Mouse (Mus musculus): ENCODE data around the gene Olfml2b.

Gene Olfml2b

DNA sequence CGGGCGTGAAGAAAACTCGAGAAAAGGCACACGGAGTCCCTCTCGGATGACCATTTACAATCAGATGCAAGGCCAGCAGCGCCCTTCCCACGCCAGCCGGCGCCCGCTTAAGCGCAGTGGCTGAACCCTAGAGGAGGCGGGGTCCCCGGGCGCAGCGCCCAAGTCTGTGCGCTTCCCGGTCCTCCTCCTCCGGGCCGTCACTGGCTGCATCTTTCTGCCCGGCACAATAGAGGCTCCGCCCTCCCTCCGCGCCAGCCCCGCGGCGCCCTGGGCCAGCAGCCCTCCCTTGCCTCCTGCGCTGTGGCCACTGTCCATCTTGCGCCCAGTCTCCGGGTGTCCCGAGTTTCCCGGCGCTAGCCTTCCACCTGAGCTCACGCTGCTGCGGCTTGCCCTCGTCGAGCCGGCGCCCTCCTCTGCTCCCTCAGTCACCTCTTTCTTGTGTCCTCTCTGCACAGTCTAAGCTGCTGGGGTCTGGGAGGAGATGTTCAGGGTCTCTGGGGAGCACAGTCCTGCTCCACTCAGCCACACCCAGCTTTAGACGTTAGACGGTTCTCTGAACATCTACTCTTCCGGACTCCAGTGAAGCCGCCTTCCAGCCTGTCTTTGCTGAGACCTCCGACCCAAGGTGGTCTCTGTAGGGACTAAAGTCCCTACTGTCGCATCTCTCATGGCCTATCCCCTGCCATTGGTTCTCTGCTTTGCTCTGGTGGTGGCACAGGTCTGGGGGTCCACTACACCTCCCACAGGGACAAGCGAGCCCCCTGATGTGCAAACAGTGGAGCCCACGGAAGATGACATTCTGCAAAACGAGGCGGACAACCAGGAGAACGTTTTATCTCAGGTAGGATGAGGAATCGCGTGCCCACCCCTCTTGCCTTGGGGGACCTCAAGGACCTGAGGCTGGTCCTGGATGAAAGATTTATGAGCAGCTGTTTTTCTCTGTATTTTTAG lies at the start of gene Olfml2b:
Olfml2b (plus strand) TSS at position 278 of the 951 bp plus-strand sequence.
- peak; percentile 68 for DNase-seq (ENCODE audit: low spot score)

DNA sequence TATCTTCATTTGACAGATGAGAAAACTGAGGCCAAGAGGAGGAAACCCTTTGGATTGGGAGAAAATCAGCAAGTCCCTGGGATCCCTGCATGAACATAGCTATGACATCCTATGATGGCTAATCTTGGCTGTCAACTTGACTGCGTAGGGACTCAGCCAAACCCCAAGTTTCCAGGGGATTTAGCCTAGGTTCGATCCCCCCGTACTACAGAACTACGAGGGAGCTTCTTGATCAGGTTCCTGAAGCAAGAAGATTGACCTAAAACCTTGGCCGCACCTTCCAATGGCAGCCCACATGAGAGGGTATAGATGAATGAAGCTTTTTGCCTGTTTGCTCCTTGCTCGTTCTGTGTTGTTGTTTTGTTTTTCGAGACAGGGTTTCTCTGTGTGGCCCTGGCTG lies 49.8 kb upstream of the Olfml2b start:
- no peak for DNase-seq (ENCODE audit: low spot score)

DNA sequence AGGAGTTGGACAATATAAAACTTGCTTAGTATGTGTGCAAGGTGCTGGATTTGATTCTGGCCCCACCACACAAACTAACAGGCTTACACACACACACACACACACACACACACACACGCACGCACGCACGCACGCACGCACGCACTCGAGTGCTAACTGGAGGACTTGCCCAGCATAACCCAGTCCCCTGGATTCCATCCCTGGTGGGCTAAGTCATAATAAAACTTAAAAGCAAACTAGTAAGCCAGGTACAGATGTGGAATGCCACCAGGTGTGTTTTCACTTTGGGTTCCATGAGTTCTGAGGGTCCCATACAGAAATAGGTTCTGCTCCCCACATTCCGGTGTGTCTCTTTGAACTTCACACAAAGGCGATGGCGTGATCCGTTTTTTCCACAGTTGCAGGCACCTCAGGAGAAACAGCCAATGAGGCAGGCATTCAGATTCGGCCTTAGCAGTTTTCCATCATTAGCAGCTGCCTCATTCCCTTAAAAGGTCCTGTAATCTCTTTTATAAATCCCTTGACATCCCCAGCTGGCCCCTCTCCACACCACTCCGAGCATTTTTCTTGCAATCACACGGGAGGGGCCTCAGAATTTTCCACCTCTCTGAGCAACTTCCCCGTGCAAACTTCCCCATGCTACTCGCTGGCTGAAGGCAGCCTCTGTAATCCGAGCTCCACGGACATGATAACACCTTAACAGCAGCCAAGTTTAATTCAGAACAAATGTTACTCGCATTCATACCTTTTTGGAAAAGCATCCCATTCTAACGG lies 38.9 kb upstream of the Olfml2b start:
- DNase-seq (ENCODE audit: low spot score): no peak

DNA sequence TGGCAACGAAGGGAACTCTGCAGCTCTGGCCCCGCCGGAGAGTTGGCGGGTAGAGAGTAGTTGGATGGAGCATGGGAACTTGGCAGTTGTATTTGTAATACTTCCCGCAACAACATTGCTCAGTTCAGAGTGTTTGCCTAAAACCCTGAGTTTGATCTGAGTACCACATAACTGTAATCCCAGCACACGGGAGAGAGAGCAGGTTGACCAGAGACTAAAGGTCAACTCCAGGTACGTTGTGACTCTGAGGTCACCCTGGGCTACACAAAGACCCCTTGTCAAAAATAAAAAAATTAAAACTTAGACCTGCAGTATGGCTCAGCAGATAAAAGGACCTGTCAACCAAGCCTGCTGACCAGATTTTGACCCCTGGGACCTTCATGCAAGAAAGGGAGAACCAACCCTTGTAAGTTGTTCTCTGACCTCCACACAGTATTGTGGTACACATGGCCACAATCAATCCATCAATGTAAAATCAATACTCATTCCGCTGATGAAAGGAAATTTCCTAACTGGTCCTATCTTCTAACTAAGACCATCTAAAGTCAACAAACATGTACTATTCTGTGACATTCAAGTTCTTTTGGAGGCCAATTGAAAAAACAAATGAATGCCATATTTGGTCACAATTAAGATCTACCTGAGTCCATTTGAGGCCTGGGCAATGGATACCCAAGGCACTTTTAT lies 37.0 kb upstream of the Olfml2b start:
- DNase-seq (ENCODE audit: low spot score): no peak

DNA sequence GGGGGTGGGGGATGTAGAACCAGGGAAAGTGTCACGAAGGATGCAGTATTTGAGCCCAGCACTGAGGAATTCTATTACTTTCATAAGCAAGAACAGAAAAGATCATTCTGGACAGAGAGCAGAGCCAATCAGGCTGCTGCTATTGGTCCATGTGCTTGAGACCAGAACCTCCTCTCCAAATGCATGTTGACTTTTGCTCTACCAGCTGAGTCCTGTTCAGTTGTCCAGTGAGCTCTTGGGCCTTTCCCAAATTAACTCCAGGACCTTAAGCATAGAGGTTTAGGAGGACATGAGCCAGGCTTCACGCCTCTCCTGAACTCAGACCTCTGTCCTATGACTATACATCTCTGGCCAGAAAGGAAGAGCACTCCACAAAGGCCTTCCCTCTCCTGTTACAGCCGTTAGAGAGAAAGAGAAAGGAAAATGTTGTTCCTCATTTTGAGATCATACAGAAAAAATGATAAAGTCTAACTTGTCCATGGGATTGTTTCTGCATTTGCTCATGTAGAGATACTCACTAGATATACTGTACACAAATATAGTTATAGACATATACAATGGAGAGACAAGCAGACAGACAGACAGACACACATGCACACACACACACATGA lies 35.8 kb upstream of the Olfml2b start:
- no peak for DNase-seq (ENCODE audit: low spot score)

DNA sequence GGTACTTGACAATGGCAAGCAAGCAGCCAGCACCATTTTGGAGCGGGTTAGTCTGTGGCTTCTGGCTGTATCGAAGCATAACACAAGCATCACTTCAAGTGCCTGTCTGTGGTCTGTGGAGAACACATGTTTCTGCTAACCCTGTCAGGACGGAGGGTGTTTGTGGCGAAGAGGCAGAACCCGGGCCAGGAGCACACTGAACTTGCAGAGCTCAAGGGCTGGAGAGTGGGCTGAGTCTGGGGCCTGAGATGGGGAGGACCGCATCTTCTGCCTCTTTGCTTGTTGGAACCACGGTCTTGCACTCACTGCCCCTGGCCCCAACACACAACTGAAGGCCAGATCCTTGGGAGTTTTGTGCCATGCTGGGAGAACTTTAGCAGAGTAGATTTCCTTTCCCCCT lies 34.5 kb upstream of the Olfml2b start:
- no peak for DNase-seq (ENCODE audit: low spot score)

DNA sequence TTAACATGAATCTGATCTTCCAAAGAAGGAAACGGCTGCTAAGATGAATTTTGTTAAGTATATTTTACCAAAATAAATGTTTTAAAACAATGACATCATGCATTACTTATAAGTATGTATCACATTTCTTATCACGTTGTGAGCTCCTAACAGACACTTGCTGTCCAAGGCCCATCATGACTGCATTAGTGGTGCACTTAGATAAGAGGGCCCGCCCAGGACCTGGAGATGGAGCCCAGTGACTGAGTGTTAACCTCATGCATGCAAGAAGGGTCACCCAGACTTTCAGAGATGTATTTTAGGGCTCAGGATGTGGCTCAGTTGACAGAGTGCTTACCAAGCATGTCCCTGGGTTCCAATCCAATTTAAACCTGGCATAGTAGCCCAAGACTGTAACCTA lies 34.0 kb upstream of the Olfml2b start:
- no peak for DNase-seq (ENCODE audit: low spot score)

DNA sequence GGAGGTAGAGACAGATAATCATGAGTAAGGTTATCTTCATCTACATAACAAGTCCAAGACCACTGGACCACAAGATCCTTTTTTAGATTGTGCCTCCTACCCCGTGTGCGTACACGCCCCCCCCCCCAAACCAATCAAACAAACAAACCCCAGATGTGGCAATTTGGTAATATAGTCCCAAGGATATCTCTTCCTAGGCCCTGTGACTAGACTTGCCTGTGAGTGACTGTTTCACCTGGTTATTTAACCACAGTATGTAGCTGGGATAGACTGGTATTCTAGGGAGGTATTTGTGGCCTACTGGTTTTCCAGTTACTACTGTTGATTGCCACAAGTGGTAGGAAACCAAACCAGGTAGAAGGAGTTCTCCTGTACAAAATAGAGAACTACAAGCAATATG lies 33.6 kb upstream of the Olfml2b start:
- no peak for DNase-seq (ENCODE audit: low spot score)

DNA sequence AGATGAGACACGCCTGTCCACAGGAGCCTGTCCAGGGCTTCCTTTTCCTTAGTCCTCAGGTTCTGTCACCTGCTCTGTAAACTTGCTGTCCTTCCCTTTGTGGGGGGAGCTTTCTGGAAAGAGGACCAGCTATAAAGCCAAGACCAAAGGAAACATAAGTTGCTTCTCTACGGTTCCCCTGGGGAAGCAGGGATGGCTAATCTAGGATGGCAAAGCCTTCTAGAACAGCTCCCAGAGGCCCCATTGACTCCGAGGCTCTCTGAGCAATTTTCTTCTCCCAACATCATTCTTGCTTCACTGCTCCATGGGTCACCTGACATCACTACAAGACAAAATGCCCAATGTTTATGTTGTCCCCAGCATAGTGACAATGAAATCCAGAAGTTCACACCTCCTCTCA lies 32.7 kb upstream of the Olfml2b start:
- DNase-seq (ENCODE audit: low spot score): no peak

DNA sequence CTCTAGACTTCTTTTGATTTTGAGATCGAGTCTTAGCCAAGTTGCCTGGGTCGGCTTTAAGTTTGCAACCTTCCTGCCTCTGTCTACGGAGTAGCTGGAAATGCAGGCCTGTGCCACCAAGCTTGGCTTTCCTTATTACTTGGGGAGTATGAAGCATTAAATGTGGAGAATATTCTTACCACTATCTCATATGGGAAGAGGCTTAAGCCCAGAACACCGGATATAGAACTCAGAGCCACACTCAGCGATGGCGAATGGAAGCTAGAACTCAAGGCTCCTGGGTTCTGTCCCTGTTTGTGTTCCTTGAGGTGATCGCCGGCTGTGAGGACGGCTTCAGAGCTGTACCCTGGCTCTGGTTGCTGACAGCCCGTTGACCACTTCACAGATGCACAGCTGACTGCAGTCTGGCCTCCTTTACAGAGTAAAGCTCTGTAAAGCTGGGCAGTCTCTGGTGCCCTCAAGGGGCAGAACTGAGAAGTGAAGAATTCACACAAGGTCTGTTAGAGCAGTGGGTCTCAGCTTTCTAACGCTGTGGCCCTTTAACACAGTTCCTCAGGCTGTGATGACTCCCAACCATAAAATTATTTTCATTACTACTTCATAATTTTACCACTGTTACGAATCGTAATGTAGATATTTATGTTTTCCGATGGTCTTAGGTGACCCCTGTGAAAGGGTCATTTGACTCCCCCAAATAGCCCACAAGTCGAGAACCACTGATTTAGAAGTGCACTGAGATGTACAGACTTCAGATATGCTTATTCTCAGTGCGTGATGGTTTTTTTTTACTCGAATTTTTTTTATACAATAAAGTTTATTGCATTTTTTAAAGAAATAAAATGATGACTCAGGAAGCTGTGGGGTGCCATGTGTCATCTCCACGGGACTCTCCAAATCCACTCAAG lies 31.1 kb upstream of the Olfml2b start:
- peak; percentile 68 for DNase-seq (ENCODE audit: low spot score)

DNA sequence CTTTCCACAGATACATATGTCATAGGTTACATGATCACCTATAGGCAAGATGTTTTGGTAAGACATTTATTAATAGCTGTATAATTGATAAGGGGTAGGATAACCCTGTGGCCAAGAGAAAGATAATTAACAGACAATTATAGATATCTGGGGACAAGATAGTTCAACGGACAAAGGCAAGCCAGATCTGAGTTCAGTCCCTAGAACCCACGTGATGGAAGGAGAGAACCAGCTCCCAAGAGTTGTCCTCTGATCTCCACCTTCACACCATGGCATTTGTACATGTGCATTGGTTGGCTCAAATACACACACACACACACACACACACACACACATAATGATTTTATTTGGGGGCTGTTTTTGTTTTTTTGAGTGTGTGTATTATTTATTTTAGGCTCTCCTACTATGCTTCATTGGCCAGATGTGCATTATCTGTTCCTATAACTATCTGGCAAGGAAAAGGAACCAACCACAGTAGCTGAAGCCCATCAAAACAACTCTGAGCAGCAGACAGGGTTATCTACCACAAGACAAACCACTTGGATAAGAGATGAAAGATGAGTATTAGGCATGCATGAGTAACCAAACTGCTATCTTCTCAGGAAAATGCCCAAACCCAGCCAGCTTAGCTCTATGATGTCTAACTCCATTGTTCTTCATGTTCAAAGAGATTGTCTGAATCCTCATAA lies 24.5 kb upstream of the Olfml2b start:
- DNase-seq (ENCODE audit: low spot score): no peak

DNA sequence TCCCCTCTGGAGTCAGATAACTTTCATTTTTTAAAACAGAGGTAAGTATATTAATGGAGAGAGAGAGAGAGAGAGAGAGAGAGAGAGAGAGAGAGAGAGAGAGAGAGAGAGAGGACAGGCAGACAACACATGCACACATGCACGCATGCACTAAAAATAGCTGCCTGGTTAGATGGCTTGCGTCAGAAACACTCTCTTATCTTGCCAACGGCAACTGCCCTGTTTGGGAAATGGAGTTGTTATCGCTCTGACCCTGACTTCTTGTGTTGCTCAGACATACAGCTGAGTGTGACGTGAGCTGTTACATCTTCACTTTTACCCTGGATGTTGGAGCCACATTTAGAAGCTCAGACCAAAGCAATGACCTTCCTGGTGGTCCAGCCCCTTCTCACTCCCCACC lies 21.4 kb upstream of the Olfml2b start:
- DNase-seq (ENCODE audit: low spot score): no peak

DNA sequence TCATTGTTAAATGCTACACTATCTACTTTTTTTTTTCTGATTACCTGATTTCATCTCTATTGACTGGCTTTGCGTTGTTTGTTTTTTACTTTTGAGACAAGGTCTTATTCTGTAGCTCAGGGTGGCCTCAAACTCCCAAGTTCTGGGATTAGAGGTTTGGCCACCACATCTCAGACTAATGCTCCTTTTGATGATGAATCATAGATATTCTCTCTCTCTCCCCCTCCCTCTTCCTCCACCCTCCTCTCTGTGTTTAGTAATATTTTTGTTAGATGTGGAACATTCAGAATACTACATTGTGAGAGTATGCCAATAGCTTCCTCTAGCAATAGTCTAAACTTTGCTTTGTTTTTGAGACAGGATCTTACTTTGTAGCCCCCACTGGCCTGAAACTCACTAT lies 20.9 kb upstream of the Olfml2b start:
- DNase-seq (ENCODE audit: low spot score): no peak

DNA sequence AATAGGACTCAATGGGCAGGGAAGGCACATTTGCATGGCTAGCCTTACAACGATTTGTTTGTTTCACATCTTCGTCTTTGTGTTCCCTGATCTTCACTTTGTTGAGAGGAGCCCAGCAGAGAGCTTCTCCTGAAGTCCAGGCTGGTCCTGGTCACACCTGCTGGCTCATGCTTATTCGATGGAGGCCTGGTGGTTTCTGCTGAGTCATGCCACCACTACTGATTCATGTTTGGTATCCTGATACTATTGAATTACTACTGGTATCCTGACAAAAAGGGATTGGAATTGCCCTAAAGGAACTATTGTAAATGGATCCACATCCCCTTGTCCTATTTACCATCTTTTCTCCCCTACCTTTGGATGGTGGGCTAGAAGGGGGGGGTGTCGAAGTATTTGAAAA lies 13.8 kb upstream of the Olfml2b start:
- DNase-seq (ENCODE audit: low spot score): no peak

DNA sequence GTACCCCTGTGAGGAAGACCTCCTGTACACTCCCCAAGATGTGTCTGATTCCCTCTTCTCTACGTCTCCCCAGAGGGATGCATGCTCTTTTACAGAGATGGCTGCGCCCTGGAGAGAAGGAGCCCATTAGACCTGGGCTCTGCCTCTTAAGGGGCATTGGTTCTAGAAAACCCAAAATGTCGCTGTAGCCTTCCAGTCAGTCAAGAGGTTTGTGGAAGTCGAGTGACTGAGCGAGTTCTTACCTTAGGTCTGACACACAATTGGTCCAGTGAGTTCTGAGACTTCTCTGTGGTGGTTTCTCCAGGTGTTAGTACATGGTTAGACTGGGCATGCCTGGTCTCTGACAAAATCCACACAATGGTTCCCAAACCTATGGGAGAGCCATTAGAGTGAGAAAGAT lies 12.8 kb upstream of the Olfml2b start:
- DNase-seq (ENCODE audit: low spot score): no peak

DNA sequence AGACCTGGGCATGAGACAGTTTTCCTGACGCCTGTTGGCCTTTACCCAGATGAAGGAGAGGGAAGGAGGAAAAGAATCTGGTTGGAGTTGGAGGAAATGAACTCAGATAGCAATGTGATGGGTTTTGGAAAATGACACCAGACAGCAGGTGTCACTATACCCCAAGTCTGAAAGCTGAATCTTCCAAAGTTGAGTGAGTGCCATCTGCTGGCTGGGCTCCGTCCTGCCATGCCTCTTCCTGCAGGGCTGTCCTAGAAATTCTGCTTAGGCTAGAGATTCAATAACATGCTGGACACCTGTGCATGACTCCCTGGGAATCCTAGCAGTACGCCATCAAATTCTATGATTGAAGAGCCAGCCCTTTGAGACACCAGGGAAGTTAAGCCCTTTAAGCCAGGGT lies 11.9 kb upstream of the Olfml2b start:
- DNase-seq (ENCODE audit: low spot score): peak; percentile 70

DNA sequence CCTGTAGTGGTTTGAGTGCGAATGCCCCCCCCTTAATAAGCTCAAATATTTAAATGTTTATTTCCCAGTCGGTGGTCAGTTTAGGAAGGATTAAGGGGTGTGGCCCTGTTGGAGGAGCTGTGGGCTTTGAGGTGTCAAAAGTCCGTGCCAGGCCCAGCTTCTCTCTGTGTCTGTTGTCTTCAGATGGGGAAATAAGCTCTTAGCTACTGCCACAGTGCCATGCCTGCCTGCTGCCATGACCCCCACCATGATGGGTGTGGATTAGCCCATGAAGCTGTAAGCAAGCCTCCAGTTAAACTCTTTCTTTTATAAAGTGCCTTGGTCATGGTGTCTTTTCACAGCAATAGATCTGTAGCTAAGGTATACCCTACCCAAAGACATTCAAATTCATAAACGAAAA lies 11.5 kb upstream of the Olfml2b start:
- no peak for DNase-seq (ENCODE audit: low spot score)

DNA sequence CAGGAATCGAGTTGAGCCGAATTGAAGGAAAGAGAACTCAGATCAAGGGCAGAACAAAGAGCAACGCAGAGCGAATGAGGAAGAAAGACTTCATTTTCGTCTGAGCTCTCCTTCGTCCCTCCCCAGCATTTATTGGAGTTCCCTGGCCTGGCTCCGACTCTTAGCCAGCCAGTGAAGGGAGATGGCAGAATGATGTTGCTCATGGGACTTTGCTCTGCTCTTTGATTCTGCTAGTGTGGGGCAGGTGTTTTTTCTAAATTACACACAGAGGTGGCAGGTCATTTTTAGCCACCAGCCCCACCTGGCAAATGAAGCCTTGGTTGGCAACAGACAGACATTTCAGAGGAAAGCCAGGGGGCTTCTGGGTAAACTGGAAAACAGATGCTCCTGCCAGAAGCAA lies 5.4 kb upstream of the Olfml2b start:
- no peak for DNase-seq (ENCODE audit: low spot score)

DNA sequence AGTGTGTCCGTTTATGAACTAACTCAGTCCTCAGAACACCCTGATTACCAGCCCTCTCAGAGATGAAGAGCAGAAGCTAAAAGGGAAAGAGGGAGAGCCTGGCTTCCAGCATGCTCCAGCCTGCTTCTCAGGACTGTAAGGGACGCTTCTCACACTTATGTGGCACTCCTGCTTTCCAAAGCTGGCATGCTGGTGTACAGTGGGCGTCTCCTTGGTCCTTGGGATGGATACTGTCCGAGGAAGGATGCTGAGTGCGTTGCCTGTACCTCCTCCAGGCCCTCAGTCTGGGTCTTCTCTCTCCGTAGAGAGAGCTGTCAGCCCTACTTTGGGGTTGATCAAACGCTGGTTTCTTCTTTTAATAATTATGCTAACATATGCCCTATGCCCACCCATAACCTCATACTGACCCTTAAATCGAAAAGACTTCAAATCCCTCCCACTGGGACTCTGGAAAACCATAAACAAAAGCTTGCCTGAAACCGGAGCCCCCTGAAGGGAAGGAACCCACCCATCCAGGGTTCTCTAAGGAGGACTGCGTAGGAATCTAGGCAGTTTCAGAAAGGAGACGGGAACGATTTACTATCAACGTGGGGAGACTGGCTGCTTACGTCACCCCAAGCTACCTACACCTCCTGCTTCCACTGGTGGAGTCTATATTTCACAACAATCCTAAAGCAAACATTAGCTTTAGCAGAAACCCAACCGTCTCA lies 1.7 kb downstream of the Olfml2b start:
- no peak for DNase-seq (ENCODE audit: low spot score)
